Mouse (Mus musculus) adrenal gland (tissue): ENCODE measurements at regions not wholly inside any gene's neighbourhood (a gene's known extent, or its start where the extent isn't known, plus 50 kb on each side); places are given as distances from the start of the nearest gene placed in this dataset.

Source experiments
- intact Hi-C: fragments of 180-260 bp; cut with DNase I; formaldehyde crosslinking; loops from one replicate; pipeline ENCODE4 v1.15.1; 2025

GRCm38 (mm10) chr12:50764457-50764856 is 115.6 kb upstream of the Prkd1 start:
- intact Hi-C loops, result no loop called here

- intact Hi-C loops, result no loop called here
These were observed 85.2 kb upstream of the Prkd1 start for GRCm38 (mm10) chr12:50734135-50734534.

GRCm38 (mm10) chr12:50712615-50713014 is 63.7 kb upstream of the Prkd1 start:
- intact Hi-C loops, result no loop called here

- intact Hi-C loops, result no loop called here
These were observed 60.3 kb upstream of the Prkd1 start for GRCm38 (mm10) chr12:50709000-50709788.

- intact Hi-C loops, result loop anchor here (10.0 kb wide), 1 partner anchor 164 kb away; no protein-coding TSS in a partner anchor
These were observed 49.9 kb upstream of the Prkd1 start for GRCm38 (mm10) chr12:50698613-50699442.
